Mouse (Mus musculus) CH12.LX (cell line): Measurements from ENCODE around the gene Cd83. TPM values are rescaled to one million over a fixed set of nuclear protein-coding genes. Genes with fewer than 3 reads are reported as not detected.

Experiments used
- DNase-seq: peaks from one replicate; pipeline ENCODE4 v3.0.0-alpha.2; 2013; ENCODE audit errors: extremely low read depth
- H3K27ac ChIP-seq: 2 replicates; pipeline ENCODE4 v1.5.1; 2012; ENCODE audit warnings: low read depth, mild to moderate bottlenecking, control low read depth, moderate library complexity; ENCODE audit not compliant: insufficient read depth
- H3K27me3 ChIP-seq: replicated peaks from 2 replicates; pipeline ENCODE3; 2012; ENCODE audit warnings: inconsistent platforms
- H3K36me3 ChIP-seq, 2 experiments: replicated peaks in 1 of 2; 2 replicates each; pipeline versions ENCODE3 to v1.6.1; 2012; ENCODE audit warnings: inconsistent platforms in 1 of 2, low read length in 1 of 2, mild to moderate bottlenecking in 1 of 2, mixed read lengths in 1 of 2, moderate library complexity in 1 of 2; ENCODE audit not compliant: control insufficient read depth in 1 of 2, insufficient read depth in 1 of 2
- H3K4me1 ChIP-seq, 2 experiments: 2 replicates each; pipeline ENCODE4 v1.6.1; 2012; ENCODE audit warnings: inconsistent platforms in 1 of 2, moderate library complexity in 1 of 2; ENCODE audit not compliant: insufficient read depth in 2 of 2, control insufficient read depth in 1 of 2
- H3K4me2 ChIP-seq: 2 replicates; pipeline ENCODE4 v1.6.1; 2012; ENCODE audit warnings: low read depth, mild to moderate bottlenecking, control low read depth; ENCODE audit not compliant: poor library complexity, insufficient read depth, severe bottlenecking
- H3K4me3 ChIP-seq, 3 experiments: fragments of 150-350 bp in 1 of 3; sonication (generic) in 1 of 3; replicated peaks in 1 of 3; 2 replicates each; pipeline versions ENCODE3 to v1.5.1; 2011 to 2012; ENCODE audit warnings: low read depth in 2 of 3, low read length in 2 of 3, mild to moderate bottlenecking in 2 of 3, moderate library complexity in 2 of 3, control low read depth in 1 of 3, improper control_type of control experiment in 1 of 3, inconsistent platforms in 1 of 3, mixed read lengths in 1 of 3; ENCODE audit not compliant: poor library complexity in 1 of 3
- H3K79me2 ChIP-seq: replicated peaks from 2 replicates; pipeline ENCODE4 v1.6.1; 2012; ENCODE audit warnings: mild to moderate bottlenecking, moderate library complexity; ENCODE audit not compliant: control insufficient read depth, poor library complexity, insufficient read depth, severe bottlenecking; ENCODE audit errors: extremely low read depth
- H3K9ac ChIP-seq: 2 replicates; pipeline ENCODE4 v1.6.1; 2012; ENCODE audit warnings: low read depth, mild to moderate bottlenecking, control low read depth, moderate library complexity; ENCODE audit not compliant: insufficient read depth
- H3K9me3 ChIP-seq: replicated peaks from 2 replicates; pipeline ENCODE3; 2012; ENCODE audit warnings: low read length, inconsistent platforms, mixed read lengths
- CHD1 ChIP-seq: IDR thresholded peaks from 2 replicates; pipeline ENCODE4 v1.6.1; 2012; ENCODE audit warnings: low read depth, low read length, improper control_type of control experiment, inconsistent platforms
- EP300 ChIP-seq: IDR thresholded peaks from 2 replicates; pipeline ENCODE4 v1.6.1; 2011; ENCODE audit warnings: low read length, improper control_type of control experiment
- GABPA ChIP-seq: IDR thresholded peaks from 2 replicates; pipeline ENCODE4 v1.6.1; 2012; ENCODE audit warnings: low read depth, low read length, improper control_type of control experiment, inconsistent platforms; ENCODE audit not compliant: insufficient replicate concordance
- IRF4 ChIP-seq: IDR thresholded peaks from 2 replicates; pipeline ENCODE4 v1.6.1; 2014; ENCODE audit warnings: low read depth, mild to moderate bottlenecking, inconsistent platforms, low read length, improper control_type of control experiment
- MAZ ChIP-seq: IDR thresholded peaks from 2 replicates; pipeline ENCODE4 v1.6.1; 2012; ENCODE audit warnings: low read depth, mild to moderate bottlenecking, inconsistent platforms, low read length, improper control_type of control experiment, moderate library complexity
- MEF2A ChIP-seq: IDR thresholded peaks from 2 replicates; pipeline ENCODE4 v1.6.1; 2014; ENCODE audit warnings: low read depth, mild to moderate bottlenecking, inconsistent platforms, low read length, improper control_type of control experiment, borderline replicate concordance
- POLR2A ChIP-seq: IDR thresholded peaks from 2 replicates; pipeline ENCODE4 v1.6.1; 2011; ENCODE audit warnings: low read depth, mild to moderate bottlenecking, improper control_type of control experiment, low read length
- POLR2AphosphoS2 ChIP-seq: IDR thresholded peaks from 2 replicates; pipeline ENCODE4 v1.6.1; 2011; ENCODE audit warnings: low read depth, low read length, improper control_type of control experiment
- RCOR1 ChIP-seq: conservative IDR thresholded peaks from 2 replicates; pipeline ENCODE4 v1.6.1; 2012; ENCODE audit warnings: low read depth, mild to moderate bottlenecking, inconsistent platforms, low read length, improper control_type of control experiment
- UBTF ChIP-seq: IDR thresholded peaks from 2 replicates; pipeline ENCODE4 v1.6.1; 2012; ENCODE audit warnings: low read depth, mild to moderate bottlenecking, inconsistent platforms, low read length, improper control_type of control experiment, moderate library complexity
- USF1 ChIP-seq: IDR thresholded peaks from 2 replicates; pipeline ENCODE4 v1.6.1; 2014; ENCODE audit warnings: low read depth, mild to moderate bottlenecking, inconsistent platforms, low read length, improper control_type of control experiment
- ZC3H11A ChIP-seq: IDR thresholded peaks from 2 replicates; pipeline ENCODE4 v1.6.1; 2012; ENCODE audit warnings: low read depth, mild to moderate bottlenecking, inconsistent platforms, low read length, improper control_type of control experiment
- ZMIZ1 ChIP-seq: IDR thresholded peaks from 2 replicates; pipeline ENCODE4 v1.6.1; 2012; ENCODE audit warnings: low read depth, mild to moderate bottlenecking, inconsistent platforms, low read length, improper control_type of control experiment
- dilution Hi-C: fragments of 300-500 bp; cut with MboI; formaldehyde crosslinking; loops from 2 replicates; pipeline ENCODE4 v1.14.3; 2020; ENCODE audit warnings: low sequenced_read_pairs; ENCODE audit not compliant: extremely low pct_unique_long_range_greater_than_20kb, extremely low pct_ligation_motif_present
- in situ Hi-C: fragments of 300-500 bp; cut with MboI; formaldehyde crosslinking; loops from 3 replicates; pipeline ENCODE4 v1.14.3; 2019; ENCODE audit warnings: low sequenced_read_pairs, low pct_ligation_motif_present, low pct_unique_long_range_greater_than_20kb, mixed read lengths
- polyA plus RNA-seq: library from polyadenylated mRNA; unstranded; fragments of >175 nt; gene quantifications from 2 replicates; pipeline ENCODE4 v1.2.1, GENCODE M21; 2012; ENCODE audit warnings: low read depth; ENCODE audit not compliant: insufficient read length
- total RNA-seq, 2 experiments: library from RNA; depleted of rRNA; stranded (reverse); fragments of 300-350 nt in 1 of 2; fragments of >200 nt in 1 of 2; gene quantifications; 2 replicates each; pipeline ENCODE4 v1.2.3; 2012 to 2014

The Cd83 gene
- total and polyA plus RNA-seq, 3 experiments, result 109 to 298 (median 129) TPM

- TF ChIP-seq MAZ, result no peak
Measured at GRCm38 (mm10) chr13:43845151-43845550, 60.6 kb downstream of the Cd83 start (continued).

GRCm38 (mm10) chr13:43847186-43847585 lies 62.6 kb downstream of the Cd83 start:
- Histone ChIP-seq H3K9me3 (no peaks in the 10 kb centered on the region), H3K4me1 (peaks cover 9 to 11% of the 10 kb centered on the region in 2 experiments; a peak in 3 of 4 replicates), H3K36me3 (no peaks in the 10 kb centered on the region), H3K9ac (no peak overlapping the region; the same call in 1 of the 2 replicates), H3K27ac (no peak overlapping the region), H3K4me3 (no peak overlapping the region), H3K27me3 (no peaks in the 10 kb centered on the region), H3K4me2 (peak overlapping the region; percentile 19), H3K79me2 (no peaks in the 10 kb centered on the region)
- TF ChIP-seq ZC3H11A, result no peak
- 0 out of 2 replicates have a peak, but pooled peaks have one; percentile 63 for TF ChIP-seq IRF4
- 0 out of 2 replicates have a peak, but pooled peaks have one; percentile 19 for TF ChIP-seq POLR2A
- TF ChIP-seq MAZ, result 0 out of 2 replicates have a peak, but pooled peaks have one; percentile 33
- no peak for TF ChIP-seq MEF2A
- peak; percentile 43 for TF ChIP-seq EP300
- in situ Hi-C loops (no loop called here), dilution Hi-C loops (no loop called here)
- peak; percentile 11 for DNase-seq

- Histone ChIP-seq H3K36me3 (no peaks in the 10 kb centered on the region), H3K4me3 (no peak overlapping the region), H3K9ac (no peak overlapping the region), H3K79me2 (no peaks in the 10 kb centered on the region), H3K4me1 (peaks cover 9 to 16% of the 10 kb centered on the region in 2 experiments; a peak in 3 of 4 replicates), H3K27me3 (no peaks in the 10 kb centered on the region), H3K27ac (no peak overlapping the region), H3K4me2 (no peak overlapping the region), H3K9me3 (no peaks in the 10 kb centered on the region)
- TF ChIP-seq CHD1 (no peak), USF1 (no peak)
- no peak for DNase-seq
- in situ Hi-C loops, result loop anchor here (25.0 kb wide), 2 partner anchors 687 to 887 kb away; partner anchors contain the start of gene Jarid2
- dilution Hi-C loops, result no loop called here
Measured at GRCm38 (mm10) chr13:43849816-43850215, 65.2 kb downstream of the Cd83 start.

GRCm38 (mm10) chr13:43851108-43851507 lies 66.5 kb downstream of the Cd83 start:
- no peak overlapping the region for H3K4me2 ChIP-seq
- no peak for DNase-seq
- H3K9ac ChIP-seq, result no peak overlapping the region
- in situ Hi-C loops, result loop anchor here (25.0 kb wide), 2 partner anchors 686 to 886 kb away; partner anchors contain the start of gene Jarid2
- no peaks in the 10 kb centered on the region for H3K27me3 ChIP-seq
- dilution Hi-C loops, result no loop called here
- no peak overlapping the region for H3K4me3 ChIP-seq
- H3K9me3 ChIP-seq, result no peaks in the 10 kb centered on the region
- no peaks in the 10 kb centered on the region for H3K36me3 ChIP-seq
- H3K79me2 ChIP-seq, result no peaks in the 10 kb centered on the region
- peaks cover 8 to 16% of the 10 kb centered on the region in 2 experiments; a peak in 2 of 4 replicates for H3K4me1 ChIP-seq
- TF ChIP-seq UBTF (no peak), MEF2A (no peak), RCOR1 (no peak), GABPA (no peak), ZMIZ1 (no peak), POLR2AphosphoS2 (no peak)
- TF ChIP-seq, all 38 proteins: peak for 0
- no peak overlapping the region for H3K27ac ChIP-seq

Other genes starting within 250 kb of the Cd83 start
- 4.7 and 5.7 TPM in 2 replicates for gene Mcur1, start 224.6 kb upstream of the Cd83 start, total RNA-seq (2012; rRNA removed)
- 6.3 TPM in 2 replicates for gene Mcur1, start 224.6 kb upstream of the Cd83 start, total RNA-seq (2014; rRNA removed)
- 10.8 and 12.5 TPM in 2 replicates for gene Mcur1, start 224.6 kb upstream of the Cd83 start, polyA plus RNA-seq
- not detected in 2 replicates for gene Rnf182, start 169.1 kb upstream of the Cd83 start, total RNA-seq (2012; rRNA removed)
- not detected in 2 replicates for gene Rnf182, start 169.1 kb upstream of the Cd83 start, total RNA-seq (2014; rRNA removed)
- gene Rnf182, start 169.1 kb upstream of the Cd83 start, polyA plus RNA-seq, result not detected in 2 replicates